Mouse (Mus musculus) lung, postnatal 14 days (tissue): ENCODE measurements around the gene Ppy.

ENCODE experiments used
- DNase-seq: peaks from one replicate; pipeline ENCODE4 v3.0.0; 2021

The Ppy gene

DNA sequence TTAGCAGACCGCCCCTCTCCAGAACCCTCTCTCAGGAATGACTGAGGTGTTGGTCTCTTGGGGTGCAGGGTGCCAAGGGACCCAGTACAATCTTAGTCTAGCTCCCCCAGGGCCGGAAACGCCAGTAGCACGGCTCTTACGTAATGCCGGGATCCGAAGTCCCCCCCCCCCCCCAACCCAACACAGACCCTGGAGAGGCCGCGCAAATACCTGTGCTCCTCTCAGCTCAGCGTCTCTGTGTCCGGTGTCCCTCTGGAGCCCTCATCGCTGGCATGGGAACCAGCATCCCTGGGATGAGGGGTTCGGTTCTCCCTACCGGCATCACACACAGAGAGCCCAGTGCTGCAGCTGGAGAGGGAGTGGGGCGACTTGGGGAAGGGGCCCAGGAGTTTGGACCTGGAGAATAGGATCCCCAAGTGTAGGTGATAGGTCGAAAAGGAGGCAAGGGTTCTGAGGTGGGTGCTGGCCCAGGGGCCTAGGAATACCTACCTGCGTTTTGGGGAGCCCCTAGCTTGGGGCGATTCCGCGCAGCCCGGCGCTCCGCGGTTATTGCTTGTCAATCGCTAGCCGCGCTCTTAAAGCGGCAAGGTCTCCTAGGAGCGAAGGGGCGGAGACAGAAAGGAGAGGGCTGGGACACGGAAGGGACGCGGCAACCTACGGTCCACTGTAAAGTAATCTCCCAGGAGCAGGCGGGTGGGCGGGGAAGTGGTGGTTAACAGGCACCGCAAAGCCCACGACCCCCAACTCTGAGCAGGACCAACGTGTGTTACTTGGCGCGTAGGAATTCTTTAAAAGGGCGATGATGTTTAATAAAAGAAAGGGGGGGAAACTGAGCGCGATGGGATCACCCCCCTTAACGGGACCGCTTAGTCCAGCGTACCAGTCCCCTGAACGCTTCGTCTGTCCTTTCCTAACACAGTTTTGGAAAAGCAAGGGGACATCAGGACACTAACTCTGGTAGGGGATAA, 12.9 kb downstream of the Ppy start, which contains the start of gene Mpp2:
Mpp2 (minus strand) TSS at position 585 of the 968 bp plus-strand sequence.
- peak; percentile 68 for DNase-seq

DNA sequence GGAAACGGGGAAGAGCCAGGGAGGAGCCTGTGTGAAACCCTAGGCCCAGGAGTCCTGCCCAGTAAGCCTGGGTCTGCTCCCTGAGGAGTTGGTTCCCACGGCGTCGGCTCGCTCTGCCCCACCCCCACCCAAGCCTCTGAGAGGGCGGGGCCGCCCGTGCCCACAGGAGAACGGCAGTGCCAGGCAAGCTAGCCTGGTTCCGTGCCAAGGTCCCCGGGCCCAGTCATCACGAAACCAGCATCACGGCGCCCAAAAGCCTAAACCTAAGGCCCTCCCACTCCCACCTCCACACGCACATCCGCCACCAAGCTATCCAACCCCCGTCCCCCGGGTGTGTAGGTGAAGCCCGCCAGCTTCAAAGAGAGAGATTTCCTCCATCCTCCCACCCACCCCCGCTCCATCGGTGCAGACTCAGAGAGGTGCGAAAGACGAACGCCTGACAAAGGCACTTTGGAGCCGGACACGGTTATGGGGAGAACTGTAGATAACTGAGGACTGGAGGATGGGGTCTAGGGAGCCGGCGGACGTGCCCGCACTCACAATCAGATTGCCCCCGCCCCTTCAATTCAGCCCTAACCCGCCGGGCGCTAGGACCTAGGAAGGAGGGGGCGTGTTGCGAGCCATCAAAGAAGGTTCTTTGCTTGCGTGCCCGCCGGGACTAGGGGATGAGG, 13.9 kb downstream of the Ppy start:
- peak; percentile 59 for DNase-seq

DNA sequence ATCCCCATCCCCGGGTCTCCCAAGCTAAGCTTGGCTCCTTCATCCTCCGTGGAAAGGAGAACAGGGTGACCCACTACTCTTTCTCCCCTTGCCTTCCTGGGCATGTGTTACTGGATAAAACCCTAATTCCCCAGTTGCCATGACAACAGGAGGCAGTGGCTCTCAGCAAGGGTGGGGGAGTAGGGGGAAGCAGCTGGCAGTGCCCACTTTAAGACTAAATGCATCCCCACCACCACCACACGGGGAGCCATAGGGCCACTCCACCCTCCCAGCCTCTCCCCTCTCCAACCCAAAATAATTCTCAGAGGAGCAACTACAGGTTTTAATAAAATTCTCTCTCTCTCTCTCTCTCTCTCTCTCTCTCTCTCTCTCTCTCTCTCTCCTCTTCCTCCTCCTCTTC, 14.8 kb downstream of the Ppy start:
- no peak for DNase-seq

DNA sequence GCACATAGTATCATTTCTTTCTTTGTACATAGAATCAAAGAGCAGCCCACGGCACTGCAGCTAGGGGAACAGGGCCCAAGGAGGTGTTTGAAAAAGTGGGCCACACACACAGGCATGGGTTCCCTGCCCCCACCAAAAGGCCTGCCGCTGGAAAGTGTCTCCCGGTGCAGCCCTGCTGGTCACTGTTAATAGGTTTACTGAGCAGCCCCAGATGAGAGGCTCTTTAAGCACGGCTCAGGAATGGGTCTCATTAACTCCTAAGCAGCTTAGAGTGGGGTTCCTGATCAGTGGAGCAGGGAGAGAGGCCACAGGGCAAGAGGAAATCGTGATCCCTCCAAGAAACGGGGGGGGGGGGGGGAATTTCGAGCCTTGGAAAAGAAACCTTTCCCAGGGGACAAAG, 17.0 kb downstream of the Ppy start:
- no peak for DNase-seq

DNA sequence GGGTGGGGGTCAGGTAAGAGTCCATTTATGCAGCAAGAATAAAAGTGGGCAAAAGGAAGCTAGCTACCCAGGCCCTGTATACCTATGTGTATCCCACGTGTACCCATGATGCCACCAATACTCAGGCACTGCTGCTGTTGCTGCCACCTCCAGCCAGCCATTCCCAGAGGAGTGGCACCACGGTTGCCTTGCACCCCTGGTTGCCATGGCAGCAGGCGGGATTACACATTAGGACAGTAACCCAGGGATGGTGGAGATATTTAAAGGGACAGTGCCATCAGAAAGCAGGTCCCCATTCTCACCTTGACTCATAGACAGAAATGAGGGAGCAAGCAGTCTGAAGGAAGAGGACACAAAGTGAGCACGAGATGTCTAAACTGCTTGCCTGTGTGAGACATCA, 17.9 kb downstream of the Ppy start:
- no peak for DNase-seq

DNA sequence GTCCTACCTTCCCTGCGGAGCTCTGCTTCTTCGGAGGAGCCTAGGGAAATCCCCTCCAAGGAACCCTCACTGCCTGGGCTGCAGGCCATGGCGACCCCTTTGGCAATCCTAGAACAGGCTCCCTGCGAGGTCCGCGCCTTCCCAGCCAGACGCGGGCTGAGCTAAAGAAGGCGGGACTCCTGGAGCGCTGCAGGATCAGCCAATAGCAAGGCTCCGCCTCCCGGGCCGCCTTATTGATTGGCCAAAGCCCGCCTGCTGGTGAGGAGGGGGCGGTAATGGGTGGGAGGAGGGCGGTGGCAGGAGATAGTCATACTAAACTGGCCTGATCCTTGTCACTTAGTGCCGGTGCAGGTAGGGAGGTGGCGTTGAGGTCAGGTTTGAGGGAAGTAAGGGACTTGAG, 18.8 kb downstream of the Ppy start:
- DNase-seq, result peak; percentile 71

DNA sequence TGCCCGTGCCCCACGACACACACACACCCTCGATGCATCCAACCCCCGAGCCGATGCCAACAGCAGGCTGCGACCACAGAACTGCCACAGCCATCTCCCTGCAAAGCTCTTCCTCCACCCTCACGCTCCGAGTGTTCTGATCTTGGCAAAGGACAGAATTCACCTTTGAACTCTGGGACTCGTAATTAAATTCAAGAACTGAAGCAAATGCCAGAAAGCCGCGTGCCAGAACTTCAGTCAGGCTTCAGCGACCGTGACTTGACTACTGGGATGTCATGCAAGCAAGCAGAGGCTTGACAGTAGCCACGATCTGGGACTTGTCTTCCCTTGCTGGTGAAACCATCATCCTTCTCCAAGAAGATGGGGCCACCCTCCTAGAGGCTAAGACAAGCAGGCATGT, 27.4 kb downstream of the Ppy start:
- DNase-seq, result no peak

DNA sequence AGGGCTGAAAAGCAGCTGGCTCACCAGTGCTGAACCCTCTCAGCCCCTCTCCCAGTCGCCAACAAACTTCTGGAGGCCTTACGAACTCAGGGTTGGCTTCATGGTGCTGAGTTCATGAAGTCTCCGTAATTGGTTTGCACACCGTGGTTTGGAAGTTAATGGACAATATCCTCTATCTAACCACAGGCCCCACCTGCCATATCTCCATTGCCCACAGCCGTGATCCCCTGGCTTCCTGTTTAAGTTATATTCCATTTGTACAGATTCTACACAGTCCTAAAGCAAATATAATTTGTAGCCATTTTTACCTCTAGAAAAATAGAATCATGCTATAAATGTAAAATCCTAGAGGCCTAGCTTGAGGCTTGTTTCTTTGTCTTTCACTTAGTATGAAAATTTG, 28.4 kb downstream of the Ppy start:
- no peak for DNase-seq

DNA sequence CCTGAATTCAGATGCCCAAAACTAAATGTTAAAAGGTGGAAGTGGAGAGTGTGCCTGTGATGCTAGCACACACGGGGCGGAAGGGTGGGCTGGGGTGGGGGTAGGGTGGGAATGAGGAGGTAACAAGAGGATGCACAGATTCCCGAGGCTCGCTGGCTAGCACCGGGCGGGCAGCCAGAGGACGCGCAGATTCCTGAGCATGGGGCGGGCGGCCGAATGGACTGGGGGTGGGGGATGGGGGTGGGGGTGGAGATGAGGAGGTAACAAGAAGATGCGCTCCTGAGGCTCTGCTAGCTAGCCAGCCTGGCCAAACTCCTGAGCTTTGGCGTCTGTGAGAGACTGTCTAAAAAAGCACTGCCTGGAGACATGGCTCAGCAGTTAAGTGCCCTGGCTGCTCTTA, 30.7 kb downstream of the Ppy start:
- DNase-seq, result no peak

DNA sequence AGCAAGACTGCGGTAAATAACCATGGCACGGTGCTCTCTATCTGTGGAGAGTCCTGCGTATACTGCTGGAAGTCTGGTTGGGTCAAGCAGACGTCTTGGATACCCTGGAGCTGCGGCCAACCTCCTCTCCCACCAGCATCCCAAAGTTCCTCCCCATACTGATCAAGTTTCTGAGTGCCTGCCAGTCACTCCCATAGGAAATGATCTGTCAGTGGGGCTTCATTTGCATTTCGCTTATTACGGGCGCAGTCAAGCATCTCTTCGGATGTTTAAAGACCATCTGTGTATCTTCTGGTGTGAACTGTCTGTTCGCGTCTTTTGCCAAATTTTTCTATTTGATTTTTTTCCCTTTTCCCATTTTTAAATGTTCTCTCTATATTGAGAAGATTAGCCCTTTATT, 31.5 kb downstream of the Ppy start:
- no peak for DNase-seq

DNA sequence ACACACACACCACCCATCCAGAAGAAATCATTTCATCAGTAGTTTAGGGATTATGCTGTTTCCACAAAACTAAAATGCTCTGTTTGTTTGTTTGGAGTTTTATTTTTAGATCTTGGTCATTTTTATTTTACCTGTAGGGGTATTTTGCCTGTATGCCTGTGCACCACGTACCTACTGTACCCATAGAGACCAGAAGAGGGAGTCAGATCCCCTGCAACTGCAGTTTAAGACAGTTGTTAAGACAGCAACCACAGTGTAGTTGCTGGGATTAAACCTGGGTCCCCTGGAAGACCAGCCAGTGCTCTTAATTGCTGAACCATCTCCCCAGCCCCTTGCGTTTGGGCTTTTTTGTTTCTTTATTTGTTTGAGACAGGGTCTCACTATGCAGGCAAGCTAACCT, 32.1 kb downstream of the Ppy start:
- no peak for DNase-seq

DNA sequence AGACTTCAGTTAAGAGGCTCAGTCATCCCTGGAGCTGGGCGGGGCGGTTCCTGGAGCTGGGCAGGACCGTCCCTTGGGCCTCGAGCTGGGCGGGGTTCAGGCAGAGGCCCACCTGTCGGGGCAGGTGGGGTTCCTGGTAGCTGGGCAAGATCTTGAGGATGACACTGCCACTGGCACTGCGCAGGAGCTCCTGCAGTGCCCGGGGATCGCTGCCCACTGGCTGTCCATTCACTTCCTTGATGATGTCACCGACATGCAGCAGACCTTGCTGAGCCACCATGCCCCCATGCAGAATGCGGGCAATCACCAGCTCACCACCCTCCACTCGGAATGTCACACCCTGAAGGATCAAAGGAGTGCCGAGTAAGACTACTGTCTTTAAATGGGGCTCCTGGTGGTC, 38.0 kb downstream of the Ppy start:
- no peak for DNase-seq

DNA sequence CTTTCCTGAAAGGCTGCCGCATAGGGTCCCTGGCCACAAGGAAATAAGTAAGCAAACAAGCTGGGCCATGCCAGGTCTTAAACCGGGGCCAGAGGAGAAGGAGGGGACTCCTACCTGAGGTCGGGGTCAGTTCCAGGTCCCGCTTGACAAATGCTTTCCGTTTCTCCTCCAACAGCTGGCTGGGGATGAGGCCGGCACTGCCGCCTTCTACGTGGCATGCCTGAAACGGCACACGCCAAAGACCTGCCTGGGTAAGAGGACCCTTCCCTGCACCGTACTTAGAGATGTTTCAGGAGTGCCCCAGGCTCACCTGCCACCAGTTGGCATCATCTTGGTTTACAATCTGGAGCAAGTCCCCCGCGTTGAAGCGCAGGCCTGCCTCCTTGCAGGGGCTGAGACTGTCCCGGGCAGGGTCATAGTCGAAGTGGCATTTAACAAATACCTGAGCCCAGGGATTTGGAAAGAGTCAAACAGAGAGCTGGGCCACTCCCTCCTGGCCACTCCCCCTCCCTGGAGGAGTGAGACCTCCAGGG, 39.1 kb downstream of the Ppy start:
- no peak for DNase-seq

DNA sequence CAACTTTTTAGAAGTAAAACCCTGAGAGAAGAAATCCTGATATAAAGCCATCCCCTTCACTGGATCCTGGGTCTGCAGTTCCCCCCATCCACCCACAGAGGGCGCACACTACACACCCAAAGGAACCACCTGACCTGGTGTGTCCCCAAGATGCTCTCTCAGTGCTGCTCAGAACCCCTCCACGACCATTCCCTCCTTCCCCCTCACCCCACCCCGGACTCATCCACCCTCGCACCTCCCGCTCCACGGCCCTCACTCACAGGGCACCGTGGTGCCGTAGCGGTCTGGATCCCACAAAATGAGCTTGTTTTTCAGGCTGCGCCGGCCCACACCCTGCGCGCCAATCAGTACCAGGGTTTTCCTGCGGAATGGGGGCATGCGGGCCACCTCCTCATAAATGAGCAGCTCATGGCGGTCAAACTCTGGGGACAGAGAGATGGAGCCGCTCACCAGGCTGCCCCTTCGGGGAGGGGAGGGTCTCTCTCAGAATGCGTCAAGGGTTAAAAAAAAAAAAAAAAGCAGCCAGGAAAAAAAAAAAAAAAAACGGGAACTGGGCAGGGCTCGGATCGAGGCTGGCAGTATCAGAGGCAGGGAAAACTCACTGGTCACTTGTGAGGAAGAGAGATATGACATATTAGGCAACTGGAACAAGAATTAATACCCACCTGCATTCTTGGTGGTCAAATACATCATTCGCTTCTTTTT, 39.7 kb downstream of the Ppy start:
- DNase-seq, result peak; percentile 80

DNA sequence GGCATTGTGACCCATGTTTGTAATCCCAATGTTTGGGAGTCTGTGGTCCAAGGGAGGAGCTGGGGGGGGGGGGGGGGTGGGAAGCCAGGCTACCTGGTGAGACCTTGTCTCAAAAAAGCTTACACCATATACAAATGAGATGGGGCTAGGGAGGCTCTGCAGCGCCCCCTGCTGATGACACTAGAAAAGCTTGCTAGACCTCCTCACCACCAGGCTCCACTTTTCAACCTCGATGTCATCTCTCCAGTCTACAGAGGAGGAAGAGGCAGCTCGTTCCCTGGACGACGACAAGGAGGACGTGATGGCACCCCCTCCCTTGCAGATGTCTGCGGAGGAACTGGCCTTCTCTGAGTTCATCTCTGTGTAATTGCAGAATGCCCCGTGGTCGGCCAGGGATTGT, 47.3 kb downstream of the Ppy start:
- peak; percentile 66 for DNase-seq

DNA sequence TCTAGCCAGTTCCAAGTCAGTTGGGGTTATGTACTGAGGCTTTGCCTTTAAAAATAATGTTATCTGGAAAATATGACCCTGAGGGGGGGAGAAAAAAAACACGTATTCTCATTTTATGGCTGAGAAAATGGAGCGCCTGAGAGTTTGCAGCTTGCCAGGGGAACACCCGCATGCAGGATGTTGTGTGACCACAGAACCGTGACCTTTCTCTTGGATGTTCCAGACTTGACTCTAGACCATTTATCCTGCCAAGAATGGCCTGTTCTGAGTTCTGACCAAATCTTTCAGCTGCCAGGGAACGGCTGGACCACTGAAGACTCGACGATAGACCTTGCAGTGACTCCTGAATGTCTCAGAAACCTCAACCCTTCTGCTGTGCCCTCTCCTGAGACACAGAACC, 47.9 kb downstream of the Ppy start:
- DNase-seq, result peak; percentile 26

DNA sequence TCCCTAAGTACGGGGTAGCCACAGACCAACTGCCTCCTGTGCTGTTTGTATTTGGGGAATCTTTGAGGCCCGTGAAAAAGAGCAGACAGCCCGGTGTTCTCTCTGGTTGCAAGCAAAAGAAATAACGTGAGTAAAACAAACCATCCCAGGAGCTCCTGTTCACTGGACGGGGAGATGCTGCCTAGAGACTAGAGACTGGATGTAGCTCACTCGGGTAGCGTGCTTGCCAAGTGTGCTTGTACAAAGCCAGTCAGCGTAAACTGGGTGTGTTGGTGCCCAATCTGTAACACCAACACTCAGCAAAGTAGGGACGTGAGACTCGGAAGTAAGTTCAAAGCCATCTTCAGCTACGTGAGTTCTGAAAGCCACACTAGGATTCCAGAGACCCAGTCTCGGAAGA, 48.4 kb downstream of the Ppy start:
- no peak for DNase-seq

DNA sequence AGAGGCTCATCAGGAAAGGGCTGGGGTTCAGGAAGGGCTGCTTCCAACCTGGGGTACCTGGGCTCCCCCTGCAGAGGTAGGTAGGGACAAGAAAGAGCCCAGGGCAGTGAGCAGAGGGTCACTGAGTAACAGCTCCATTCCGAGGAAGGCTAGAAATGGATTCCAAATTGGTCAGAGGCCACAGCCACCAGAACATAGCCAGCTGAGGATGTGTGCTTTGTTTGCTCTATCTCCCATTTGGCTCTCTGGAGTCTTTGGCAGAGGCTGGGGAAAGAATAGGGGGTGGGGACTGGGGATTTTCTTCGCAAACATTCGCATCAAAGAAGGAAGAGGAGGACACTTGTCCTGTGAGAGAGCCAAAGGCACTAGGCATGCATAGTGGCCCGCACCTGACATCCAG, 49.2 kb downstream of the Ppy start:
- DNase-seq, result peak; percentile 38

DNA sequence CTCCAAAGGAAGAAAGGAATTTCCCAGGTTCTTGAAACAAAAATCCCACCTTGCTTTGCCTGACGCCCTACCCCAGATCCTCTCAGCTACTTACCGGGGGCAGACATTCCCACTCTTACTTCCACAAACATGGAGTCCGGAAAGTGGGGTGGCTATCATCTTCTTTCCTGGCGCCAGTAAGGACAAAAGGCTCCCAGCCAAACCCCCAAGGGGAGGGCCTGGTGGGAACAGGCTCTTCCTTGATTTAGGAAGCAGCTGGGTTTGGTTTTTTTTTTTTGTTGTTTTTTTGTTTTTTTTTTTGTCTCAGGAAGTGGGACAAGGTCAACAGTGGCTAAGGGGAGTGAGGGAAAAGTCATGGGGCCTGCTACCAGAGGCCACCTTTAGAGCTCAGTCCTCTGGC, 49.6 kb downstream of the Ppy start:
- DNase-seq, result peak; percentile 67
